Mouse (Mus musculus): ENCODE measurements at regions not wholly inside any gene's neighbourhood (a gene's known extent, or its start where the extent isn't known, plus 50 kb on each side); places are given as distances from the start of the nearest gene placed in this dataset.

DNA sequence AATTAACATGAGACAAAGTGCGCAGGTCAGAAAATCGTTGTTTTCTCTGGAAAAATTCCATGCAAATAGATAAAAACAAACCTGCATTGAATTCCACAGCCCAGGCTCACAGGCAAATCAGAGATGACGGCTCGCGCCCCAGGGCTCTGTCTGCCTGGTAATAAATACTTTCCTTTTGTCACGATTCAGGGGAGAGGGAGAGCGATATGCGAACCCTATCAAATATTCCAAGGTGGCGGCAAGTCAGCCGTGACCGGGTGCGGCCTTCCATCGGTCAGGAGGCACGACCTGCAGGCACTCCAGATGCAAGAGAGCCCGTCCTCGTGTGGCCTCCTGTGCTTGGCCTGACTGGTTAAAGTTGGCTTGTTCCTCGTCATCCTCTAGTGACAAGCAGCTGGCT lies 94.5 kb upstream of the Gsc start:
- no peak for DNase-seq (ENCODE audit: low read depth, low spot score)

DNA sequence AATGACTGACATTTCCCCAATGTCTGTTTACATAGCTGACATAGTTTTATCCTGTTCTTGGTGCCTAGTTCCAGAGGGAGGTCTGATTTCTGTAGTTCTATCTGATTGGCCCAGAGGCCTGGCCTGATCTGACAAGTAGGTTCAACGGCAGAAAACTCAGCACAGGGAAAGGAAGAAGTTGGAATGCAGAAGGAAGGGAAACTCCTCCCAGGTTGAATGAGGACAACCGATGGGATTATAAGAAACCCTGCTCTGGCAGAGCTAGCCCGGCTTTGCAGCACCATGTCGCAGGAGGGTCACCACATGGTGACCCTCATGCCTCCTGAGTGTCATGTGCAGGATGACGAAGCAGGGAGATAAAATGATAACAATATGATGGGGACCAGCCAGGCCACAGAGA lies 89.8 kb upstream of the Gsc start:
- no peak for DNase-seq (ENCODE audit: low read depth, low spot score)

- no peak for DNase-seq (ENCODE audit: low read depth, low spot score)
Measured at GRCm38 (mm10) chr12:104560934-104561565, 87.9 kb upstream of the Gsc start.

DNA sequence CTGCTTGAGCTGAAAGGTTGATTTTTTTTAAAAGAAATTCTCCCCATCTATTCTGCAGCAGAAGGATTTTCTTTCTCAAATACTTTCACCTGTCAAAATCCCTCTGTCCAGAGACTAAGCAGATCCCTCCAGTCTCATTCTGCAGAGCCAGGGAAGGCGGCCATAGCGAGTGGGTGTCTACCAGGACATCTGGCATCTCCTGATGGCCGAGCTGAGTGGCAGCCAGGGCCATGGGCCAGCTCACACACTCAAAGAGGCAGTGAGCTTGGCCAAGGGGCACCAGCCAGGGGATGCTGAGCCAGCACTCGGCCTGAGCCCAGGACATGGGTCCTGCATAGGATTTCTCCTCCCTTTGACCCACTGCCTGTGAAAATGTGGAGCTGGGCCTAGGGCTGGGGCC lies 84.6 kb upstream of the Gsc start:
- no peak for DNase-seq (ENCODE audit: low read depth, low spot score)

- DNase-seq (ENCODE audit: low read depth, low spot score): no peak
Measured at GRCm38 (mm10) chr12:104557307-104557706, 84.2 kb upstream of the Gsc start.

DNA sequence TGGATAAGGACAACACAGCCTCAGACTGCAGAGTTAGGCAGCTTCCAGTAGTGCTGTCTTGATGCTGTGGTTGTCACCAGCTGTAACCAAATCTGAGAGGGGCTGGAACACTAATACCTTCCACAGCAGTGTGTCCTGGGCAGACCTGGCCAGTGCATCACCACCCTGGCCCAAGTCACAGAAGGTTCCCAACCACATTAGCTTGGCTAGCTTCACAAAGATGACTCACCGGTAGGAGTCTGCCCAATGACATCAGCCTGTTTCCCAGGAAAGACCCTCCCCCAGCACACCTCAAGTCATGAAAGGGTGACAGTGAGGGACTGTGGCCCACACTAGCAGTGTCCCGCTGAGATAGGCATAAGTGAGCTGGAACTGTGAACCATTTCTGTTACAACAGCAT lies 75.5 kb upstream of the Gsc start:
- no peak for DNase-seq (ENCODE audit: low read depth, low spot score)

- no peak for DNase-seq (ENCODE audit: low read depth, low spot score)
Measured at GRCm38 (mm10) chr12:104547561-104547960, 74.4 kb upstream of the Gsc start.

DNA sequence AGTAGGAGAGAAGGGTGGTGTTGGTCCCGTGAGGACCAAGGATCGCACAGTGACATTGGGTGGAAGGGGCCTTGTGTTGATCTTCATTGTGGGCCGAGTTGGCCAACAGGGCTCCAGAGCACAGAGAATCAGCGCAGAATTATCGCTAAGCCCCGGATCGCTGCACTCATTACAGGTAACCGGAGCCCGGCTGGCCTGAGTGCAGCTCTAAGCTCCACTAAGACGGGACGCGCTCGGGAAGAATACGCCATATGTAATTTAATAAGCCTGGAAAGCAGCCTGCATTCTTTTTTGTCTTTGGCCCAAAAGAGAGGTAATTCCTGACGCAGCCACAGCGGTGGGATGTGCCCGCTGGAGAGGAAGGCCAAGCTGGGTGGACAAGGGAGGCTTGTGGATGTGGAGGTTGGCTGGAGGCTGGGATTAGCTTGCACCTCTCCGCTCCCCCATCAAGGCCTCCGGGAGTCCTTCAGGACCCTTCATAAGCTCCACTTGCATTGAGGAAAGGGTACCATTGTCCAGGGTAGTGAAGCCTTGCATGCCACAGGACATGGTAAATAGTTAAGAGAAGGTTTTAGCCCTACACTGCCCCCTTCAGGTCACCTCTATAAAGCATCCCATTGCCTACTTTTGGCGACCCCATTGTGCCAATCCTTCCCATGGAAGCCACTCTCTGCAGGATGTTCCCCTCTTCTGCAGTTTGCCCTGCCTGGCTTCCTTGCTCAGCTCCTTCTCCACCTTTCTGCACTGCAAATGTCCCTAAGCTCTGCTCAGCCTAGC lies 73.1 kb upstream of the Gsc start:
- no peak for DNase-seq (ENCODE audit: low read depth, low spot score)

DNA sequence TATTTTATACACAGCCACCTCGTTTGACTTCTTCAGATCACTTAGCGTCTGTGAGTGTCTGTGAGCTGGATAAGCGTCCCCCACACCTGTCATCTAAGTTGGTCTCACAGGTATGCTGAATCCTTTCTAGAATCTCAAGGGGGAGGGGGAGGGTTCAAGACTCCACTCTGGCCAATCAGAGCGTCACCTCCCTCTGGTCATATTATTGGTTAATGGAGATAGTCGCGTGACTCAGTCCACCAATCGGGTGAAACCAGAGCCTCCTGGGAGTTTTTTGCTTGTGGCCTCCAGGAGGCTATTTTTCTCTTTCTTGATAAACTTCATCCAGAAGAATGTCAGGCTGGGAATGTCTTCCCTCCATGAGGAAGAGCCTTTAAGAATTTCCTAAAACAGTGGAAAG lies 66.8 kb upstream of the Gsc start:
- DNase-seq (ENCODE audit: low read depth, low spot score): no peak

DNA sequence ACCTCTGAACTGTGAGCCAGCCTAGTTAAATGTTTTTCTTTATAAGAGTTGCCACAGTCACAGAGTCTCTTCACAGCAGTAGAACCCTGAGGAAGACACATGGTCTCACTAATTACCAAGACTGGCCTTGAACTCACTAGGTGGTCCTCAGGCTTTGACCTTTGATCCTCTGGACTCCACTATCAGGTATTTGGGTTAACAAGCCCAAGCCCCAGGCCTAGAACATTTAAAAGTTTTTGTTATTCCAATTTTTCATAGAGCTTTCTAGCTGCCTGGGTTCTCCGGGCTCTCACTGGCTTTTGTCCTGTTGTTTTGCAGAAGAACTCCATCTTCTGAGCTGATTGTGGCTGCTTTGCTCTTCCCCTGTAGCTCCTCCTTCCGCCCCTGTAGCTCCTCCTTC lies 65.3 kb upstream of the Gsc start:
- DNase-seq (ENCODE audit: low read depth, low spot score): no peak

DNA sequence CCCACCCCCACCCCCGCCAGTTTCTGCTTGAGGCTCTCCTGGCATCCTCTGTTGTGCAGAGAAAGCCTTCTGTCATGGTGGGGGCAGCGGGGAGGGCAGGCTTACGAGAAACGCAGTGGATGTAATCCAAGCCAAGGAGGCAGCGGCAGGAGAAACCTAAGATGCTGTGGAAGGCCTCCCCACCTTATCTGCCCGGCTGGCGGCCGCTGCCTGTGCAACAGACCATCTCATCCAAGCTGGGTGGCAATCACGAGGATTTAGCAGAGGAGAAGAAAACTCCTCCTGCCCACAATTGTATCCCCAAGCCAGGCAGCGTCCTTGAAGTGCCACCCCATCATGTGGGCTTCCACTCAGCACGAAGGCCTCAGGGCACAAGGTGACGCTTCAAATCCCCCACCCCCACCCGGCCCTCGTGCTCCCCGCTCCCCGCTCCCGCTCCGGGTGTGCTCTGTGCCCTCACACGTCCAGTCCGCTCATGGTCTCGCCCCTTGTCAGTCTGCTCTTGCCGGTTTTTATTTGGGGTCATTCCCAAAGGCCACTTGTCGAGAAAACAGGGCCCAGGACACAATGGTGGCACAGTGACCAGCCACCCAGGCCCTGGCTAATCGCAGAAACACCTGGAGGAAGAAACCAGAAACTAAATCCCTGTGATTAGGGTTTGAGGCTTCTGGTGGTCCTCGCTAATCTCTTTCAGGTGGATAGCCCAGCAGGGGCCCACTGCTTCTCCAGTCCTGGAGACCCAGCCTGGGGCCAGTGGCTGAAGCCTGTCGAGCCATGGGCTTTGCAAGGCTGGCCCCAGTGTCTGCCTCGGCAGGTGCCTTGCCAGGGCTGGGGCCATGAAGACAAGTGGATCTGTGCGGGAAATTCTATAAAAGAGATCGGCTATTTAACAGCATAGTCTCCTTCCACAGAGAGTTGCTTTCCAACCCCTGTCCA lies 58.6 kb upstream of the Gsc start:
- peak; percentile 49 for DNase-seq (ENCODE audit: low read depth, low spot score)

- no peak for DNase-seq (ENCODE audit: low read depth, low spot score)
Measured at GRCm38 (mm10) chr12:104530586-104530985, 57.5 kb upstream of the Gsc start.

Measured in forelimb bud, embryonic 11.5 days (tissue).